Mouse (Mus musculus) thymus, adult 2 months (tissue): ENCODE measurements around the gene Ggta1.

Experiments used
- CTCF ChIP-seq: fragments of 200-500 bp; IDR thresholded peaks from 2 replicates; pipeline ENCODE4 v1.5.1; 2012; ENCODE audit warnings: mild to moderate bottlenecking, control low read depth, low read length, moderate library complexity, borderline replicate concordance; ENCODE audit not compliant: control insufficient read depth, poor library complexity, insufficient read depth; ENCODE audit errors: extremely low read depth
- POLR2A ChIP-seq: fragments of 200-500 bp; IDR thresholded peaks from 2 replicates; pipeline ENCODE4 v1.6.1; 2012; ENCODE audit warnings: mild to moderate bottlenecking, low read length, control low read depth, moderate library complexity; ENCODE audit not compliant: control insufficient read depth, poor library complexity, insufficient read depth; ENCODE audit errors: extremely low read depth

- TF ChIP-seq CTCF (no peak), POLR2A (no peak)
Measured at GRCm38 (mm10) chr2:35419243-35419642, 43.8 kb downstream of the Ggta1 start.
